Mouse (Mus musculus) heart, embryonic 13.5 days (tissue): ENCODE data around the gene Ctnnbl1. TPM values are rescaled to one million over a fixed set of nuclear protein-coding genes. Genes with fewer than 3 reads are reported as not detected.

Source experiments
- ATAC-seq: fragments of 200-750 bp; cut with Nextera tagmentation; 2 replicates; pipeline ENCODE4 v1.8.0; 2017; ENCODE audit warnings: moderate TSS enrichment; ENCODE audit not compliant: insufficient number of reproducible peaks, low FRiP score, low TSS enrichment; ENCODE audit errors: extremely low read depth
- H3K27ac ChIP-seq: fragments of 300-500 bp; sonication (generic); replicated peaks from 2 replicates; pipeline ENCODE4 v1.5.1; 2015; ENCODE audit warnings: moderate library complexity, mild to moderate bottlenecking, inconsistent platforms
- H3K27me3 ChIP-seq: fragments of 300-500 bp; sonication (generic); replicated peaks from 2 replicates; pipeline ENCODE4 v1.6.1; 2015; ENCODE audit warnings: mild to moderate bottlenecking, inconsistent platforms
- H3K36me3 ChIP-seq: fragments of 300-500 bp; sonication (generic); 2 replicates; pipeline ENCODE4 v1.6.1; 2015; ENCODE audit warnings: mild to moderate bottlenecking, inconsistent platforms
- H3K4me1 ChIP-seq: fragments of 300-500 bp; sonication (generic); 2 replicates; pipeline ENCODE4 v1.6.1; 2015; ENCODE audit warnings: inconsistent platforms
- H3K4me2 ChIP-seq: fragments of 300-500 bp; sonication (generic); 2 replicates; pipeline ENCODE4 v1.6.1; 2015; ENCODE audit warnings: inconsistent platforms, mild to moderate bottlenecking, moderate library complexity
- H3K4me3 ChIP-seq: fragments of 300-500 bp; sonication (generic); 2 replicates; pipeline ENCODE4 v1.5.1; 2015; ENCODE audit warnings: moderate library complexity, mild to moderate bottlenecking, inconsistent platforms
- H3K9ac ChIP-seq: fragments of 300-500 bp; sonication (generic); 2 replicates; pipeline ENCODE4 v1.6.1; 2015; ENCODE audit warnings: inconsistent platforms, mild to moderate bottlenecking, moderate library complexity
- H3K9me3 ChIP-seq: fragments of 300-500 bp; sonication (generic); 2 replicates; pipeline ENCODE4 v1.6.1; 2016; ENCODE audit warnings: inconsistent platforms
- WGBS: fragments of 180-500 bp; shearing (Covaris S2); methylation state at CpG from one replicate; pipeline ENCODE4 v1.1.7; 2015; ENCODE audit warnings: mixed read lengths; 5-methylcytosine and 5-hydroxymethylcytosine counted together
- polyA plus RNA-seq: library from polyadenylated mRNA; unstranded; fragments of >200 nt; fragmentation: Nextera tagmentation; extraction: Ambion mirVana; gene quantifications from 2 replicates; pipeline ENCODE4 v1.2.1, GENCODE M21; 2015

Gene Ctnnbl1
- polyA plus RNA-seq, 1 experiment from 2014 or later, result 31.5 TPM

DNA sequence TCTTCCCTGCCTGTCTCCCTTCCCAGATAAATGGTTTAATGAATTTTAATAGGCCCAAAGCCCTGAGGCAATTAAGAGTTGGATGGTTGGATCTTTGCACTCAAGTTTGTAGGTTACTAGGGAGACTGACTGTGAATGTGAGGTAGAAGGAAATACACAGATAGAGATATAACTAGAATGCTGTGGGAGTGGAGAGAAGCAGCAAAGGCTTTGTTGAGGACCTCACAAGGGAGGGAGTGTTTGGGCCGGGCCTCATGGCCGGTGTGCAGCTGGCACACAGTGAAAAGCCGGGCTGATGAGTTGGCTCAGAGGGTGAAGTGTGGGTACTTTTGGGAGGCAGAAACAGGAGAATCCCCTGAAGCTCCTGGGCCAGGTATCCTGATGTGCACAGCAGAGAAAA lies 43.8 kb downstream of the Ctnnbl1 start:
- Histone ChIP-seq H3K9me3 (no peaks in the 10 kb centered on the region), H3K4me1 (peaks cover 5% of the 10 kb centered on the region; the same call in 1 of the 2 replicates), H3K4me2 (no peak overlapping the region), H3K27ac (no peak overlapping the region), H3K4me3 (no peak overlapping the region), H3K36me3 (peaks cover 44% of the 10 kb centered on the region), H3K27me3 (no peaks in the 10 kb centered on the region), H3K9ac (no peak overlapping the region)
- WGBS, result 84% methylated on average over 3 of the region's 3 CpGs
- no peak for ATAC-seq

DNA sequence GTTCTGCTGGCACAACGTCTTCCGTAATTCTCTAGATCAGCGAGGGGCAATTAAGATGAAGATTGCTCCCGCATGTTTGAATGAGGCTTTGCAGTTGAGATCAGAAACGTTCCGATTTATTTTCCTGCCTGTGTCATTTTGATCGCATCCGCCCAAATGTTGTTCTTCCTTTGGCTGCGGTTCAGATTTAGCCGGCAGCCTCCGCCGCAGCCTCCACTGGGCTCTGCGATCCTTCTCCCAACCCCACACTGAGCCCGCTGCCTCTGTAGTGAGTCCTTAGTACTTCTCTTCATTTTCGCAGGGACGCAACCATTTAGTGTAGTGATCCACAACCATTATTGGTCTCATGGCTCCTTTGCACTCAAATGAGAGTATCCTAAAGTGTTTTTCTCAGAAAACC lies 46.0 kb downstream of the Ctnnbl1 start:
- Histone ChIP-seq H3K4me1 (peaks cover 15% of the 10 kb centered on the region), H3K9me3 (no peaks in the 10 kb centered on the region), H3K4me2 (no peak overlapping the region), H3K27me3 (no peaks in the 10 kb centered on the region), H3K27ac (no peak overlapping the region), H3K9ac (no peak overlapping the region), H3K36me3 (peaks cover 36% of the 10 kb centered on the region), H3K4me3 (no peak overlapping the region)
- no peak for ATAC-seq
- WGBS, result 91% methylated on average over 16 of the region's 16 CpGs

DNA sequence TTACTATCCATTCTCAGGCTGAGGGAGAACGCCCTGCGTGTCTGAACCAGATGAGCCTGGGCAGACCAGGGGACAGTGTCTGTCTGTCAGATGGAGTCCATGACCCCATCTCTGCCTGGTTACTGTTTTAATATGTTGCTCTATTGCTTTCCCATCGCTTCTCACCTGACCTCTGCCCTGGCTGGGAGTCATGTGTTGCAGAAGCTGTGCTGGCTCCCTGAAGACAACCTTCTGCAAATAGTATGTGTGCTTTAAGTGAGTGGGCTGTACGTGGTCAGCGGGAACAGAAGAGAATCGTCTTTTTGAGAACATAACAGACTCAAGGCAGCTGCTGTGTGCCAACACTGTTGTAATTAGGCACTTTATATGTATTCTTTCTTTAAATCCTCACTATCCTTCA lies 47.0 kb downstream of the Ctnnbl1 start:
- Histone ChIP-seq H3K4me3 (no peak overlapping the region), H3K9me3 (no peaks in the 10 kb centered on the region), H3K4me2 (no peak overlapping the region), H3K27me3 (no peaks in the 10 kb centered on the region), H3K36me3 (peaks cover 33% of the 10 kb centered on the region), H3K4me1 (peaks cover 23% of the 10 kb centered on the region), H3K27ac (no peak overlapping the region), H3K9ac (no peak overlapping the region)
- no peak for ATAC-seq
- 79% methylated on average over 6 of the region's 6 CpGs for WGBS

DNA sequence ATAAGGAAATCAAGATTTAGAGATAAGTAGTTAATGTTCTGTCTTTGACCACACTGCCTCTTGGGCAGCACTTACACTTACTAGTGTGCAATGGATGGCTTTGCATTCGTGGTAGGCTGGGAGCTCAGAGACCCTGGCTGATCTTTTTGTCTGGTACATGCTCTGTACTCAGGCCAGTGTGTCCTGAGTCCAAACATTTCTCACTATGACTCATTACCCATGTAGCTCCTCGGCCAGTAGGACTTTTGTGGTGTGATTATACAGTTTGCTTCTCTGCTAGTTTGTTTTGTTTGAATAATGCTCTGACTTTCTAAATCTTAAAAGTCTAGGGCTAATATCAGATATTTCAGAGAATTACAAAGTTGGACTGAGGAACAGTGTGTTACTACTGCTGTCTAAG lies 47.4 kb downstream of the Ctnnbl1 start:
- Histone ChIP-seq H3K4me2 (no peak overlapping the region), H3K4me1 (peaks cover 23% of the 10 kb centered on the region), H3K4me3 (no peak overlapping the region), H3K9ac (no peak overlapping the region), H3K27ac (no peak overlapping the region), H3K27me3 (no peaks in the 10 kb centered on the region), H3K36me3 (peaks cover 30% of the 10 kb centered on the region), H3K9me3 (no peaks in the 10 kb centered on the region)
- ATAC-seq, result no peak
- 61% methylated on average over 2 of the region's 2 CpGs for WGBS

DNA sequence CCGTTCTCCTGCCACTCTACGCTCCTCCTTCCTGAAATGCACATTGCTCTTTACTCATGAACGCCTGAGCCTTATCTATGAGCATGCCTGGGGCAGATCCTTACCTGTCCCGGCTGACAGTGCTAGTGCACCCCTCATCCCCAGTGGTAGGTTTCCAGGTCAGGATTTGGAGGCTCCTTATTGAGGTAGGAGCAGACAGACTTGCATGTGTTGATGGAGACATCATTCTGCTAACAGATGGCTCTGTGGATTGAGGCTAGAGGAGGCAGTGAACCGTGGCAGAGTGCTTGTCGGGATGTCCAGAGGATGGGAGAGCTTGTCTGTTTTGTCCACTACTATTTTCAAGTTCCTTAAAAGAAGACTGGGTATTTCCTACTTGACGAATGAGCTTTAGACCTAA lies 52.0 kb downstream of the Ctnnbl1 start:
- Histone ChIP-seq H3K4me1 (peaks cover 26% of the 10 kb centered on the region), H3K27me3 (no peaks in the 10 kb centered on the region), H3K4me3 (no peak overlapping the region), H3K4me2 (no peak overlapping the region), H3K9me3 (no peaks in the 10 kb centered on the region), H3K27ac (no peak overlapping the region), H3K36me3 (peaks cover 24% of the 10 kb centered on the region), H3K9ac (no peak overlapping the region)
- no peak for ATAC-seq
- 64% methylated on average over 7 of the region's 7 CpGs for WGBS

DNA sequence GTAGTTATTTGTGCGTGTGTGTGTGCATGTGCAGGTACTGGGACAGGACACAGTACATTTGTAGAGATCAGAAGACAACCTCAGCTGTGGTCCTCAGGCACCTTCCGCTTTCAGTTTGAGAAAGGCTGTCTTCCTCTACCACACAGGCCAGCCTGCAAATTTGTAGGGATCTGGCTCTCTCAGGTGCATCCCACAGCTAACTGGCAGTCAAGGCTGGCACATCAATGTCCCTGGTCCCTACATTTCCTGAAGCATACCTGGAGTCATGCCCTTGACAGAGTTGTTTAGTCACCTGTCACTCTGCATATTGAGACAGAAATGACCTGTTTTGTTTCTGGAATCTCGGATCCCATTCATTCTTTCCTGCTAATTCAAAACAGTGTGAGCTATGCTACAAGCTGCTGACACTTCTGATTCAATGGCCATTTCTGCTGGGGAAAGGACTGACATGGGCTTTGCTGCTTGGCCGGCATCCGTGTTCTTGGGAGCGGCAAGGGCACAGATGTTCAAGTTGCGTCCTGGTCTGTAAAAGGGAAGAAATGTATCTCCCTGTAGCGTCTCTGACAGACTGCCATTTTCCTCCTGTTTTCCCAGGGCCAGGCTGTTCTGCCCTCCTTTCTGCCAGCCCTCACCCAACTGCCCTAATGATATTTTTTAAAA lies 53.8 kb downstream of the Ctnnbl1 start:
- Histone ChIP-seq H3K27me3 (no peaks in the 10 kb centered on the region), H3K27ac (no peak overlapping the region), H3K36me3 (peaks cover 24% of the 10 kb centered on the region), H3K4me2 (no peak overlapping the region), H3K4me1 (peaks cover 23% of the 10 kb centered on the region), H3K4me3 (no peak overlapping the region), H3K9ac (no peak overlapping the region), H3K9me3 (no peaks in the 10 kb centered on the region)
- WGBS, result 87% methylated on average over 8 of the region's 8 CpGs
- ATAC-seq, result no peak

DNA sequence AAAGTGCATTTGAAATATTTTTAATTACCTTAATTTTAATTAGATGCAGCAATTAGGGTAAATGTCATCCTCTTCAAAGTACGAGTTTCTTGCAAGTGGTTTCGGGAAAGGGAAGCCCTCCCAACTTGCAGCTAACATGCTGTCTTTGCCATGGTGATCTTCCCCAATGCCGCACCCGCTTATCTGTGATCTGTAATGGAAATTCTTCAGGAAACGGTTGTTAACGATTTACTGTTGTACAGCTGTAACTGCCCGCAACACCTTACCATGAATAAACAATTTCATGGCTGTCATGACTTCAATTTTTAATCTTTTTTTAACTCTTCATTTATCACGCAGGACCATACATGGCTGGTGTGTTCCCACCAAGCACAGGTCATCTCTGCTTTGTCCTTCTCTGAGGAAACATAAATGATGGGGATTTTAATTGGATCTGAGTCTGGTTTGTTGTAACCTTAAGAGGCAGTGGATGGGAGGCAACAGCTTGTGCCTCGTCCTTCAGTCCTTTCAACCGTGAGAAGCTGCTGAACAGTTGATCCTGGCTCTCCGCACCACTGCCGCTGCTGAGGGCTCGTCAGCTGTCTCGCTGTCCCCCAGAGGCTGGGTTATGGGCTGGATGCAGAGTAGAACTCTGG lies 54.4 kb downstream of the Ctnnbl1 start:
- peaks cover 24% of the 10 kb centered on the region for H3K36me3 ChIP-seq
- no peak for ATAC-seq
- WGBS, result 79% methylated on average over 14 of the region's 14 CpGs
- H3K4me1 ChIP-seq, result peaks cover 23% of the 10 kb centered on the region
- H3K4me2 ChIP-seq, result no peak overlapping the region
- no peak overlapping the region for H3K4me3 ChIP-seq
- H3K27ac ChIP-seq, result no peak overlapping the region
- H3K27me3 ChIP-seq, result no peaks in the 10 kb centered on the region
- no peaks in the 10 kb centered on the region for H3K9me3 ChIP-seq
- H3K9ac ChIP-seq, result no peak overlapping the region

DNA sequence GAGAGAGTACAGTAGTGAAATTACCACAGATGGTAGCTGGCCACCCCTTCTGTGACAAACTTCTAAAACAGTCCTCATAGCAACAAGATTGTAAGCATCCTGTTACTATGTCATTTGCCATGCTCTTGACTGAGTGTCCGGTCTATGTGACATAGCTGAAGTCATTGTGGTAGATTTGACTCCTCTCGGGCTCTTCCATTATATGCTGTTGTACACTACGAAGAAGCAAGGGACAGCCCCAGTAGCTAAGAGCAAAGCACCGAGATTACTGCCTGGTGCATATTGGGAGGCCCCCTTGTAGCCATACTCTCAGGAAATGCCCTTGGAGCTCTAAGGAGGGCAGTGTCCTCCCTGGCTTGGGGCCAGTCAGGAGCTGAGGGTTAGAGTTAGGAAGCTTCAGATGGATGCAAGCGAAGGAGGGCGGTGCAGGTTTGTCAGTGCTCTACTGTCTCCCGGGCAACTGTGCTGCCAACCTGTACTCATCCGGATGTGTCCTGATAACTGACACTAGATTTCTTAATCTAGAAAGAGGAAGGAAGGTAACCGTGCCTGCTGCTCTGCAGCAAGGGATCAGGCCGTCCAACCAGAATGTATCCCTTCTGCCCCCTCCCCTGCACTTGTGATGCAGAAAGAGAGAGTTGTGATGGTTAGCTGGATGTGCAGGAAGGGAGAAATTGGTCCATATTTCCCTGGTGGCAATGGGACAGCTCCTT lies 55.8 kb downstream of the Ctnnbl1 start:
- H3K4me1 ChIP-seq, result peaks cover 15% of the 10 kb centered on the region
- no peak overlapping the region for H3K4me3 ChIP-seq
- ATAC-seq, result no peak
- H3K9me3 ChIP-seq, result no peaks in the 10 kb centered on the region
- H3K4me2 ChIP-seq, result no peak overlapping the region
- no peak overlapping the region for H3K27ac ChIP-seq
- no peak overlapping the region for H3K9ac ChIP-seq
- peaks cover 24% of the 10 kb centered on the region for H3K36me3 ChIP-seq
- no peaks in the 10 kb centered on the region for H3K27me3 ChIP-seq
- WGBS, result 79% methylated on average over 10 of the region's 10 CpGs

DNA sequence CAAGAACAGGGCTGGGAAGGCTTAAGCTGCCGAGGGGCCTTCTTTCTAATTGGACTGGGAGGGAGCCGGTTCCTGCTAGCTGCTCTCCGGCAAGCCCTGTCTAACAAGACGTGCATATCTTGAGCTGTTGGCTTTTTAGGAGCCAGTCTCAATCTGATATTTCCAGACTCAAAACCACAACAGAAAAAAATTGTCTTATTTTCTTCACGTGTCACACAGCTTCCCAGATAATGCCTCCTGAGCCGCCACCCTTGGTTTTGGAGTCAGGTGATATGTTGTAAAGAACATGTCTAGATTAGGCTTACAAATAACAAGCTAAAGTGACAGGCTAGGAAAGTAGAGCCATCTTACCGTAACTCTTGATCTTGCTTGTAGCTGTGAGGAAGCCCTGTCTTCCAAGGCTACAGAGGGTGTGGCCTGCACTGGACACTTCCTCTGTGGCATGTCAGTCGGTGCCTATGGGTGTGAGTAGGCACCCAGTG lies 56.7 kb downstream of the Ctnnbl1 start:
- no peaks in the 10 kb centered on the region for H3K27me3 ChIP-seq
- H3K4me1 ChIP-seq, result peaks cover 6% of the 10 kb centered on the region; the same call in 1 of the 2 replicates
- no peaks in the 10 kb centered on the region for H3K9me3 ChIP-seq
- no peak overlapping the region for H3K4me3 ChIP-seq
- WGBS, result 69% methylated on average over 8 of the region's 8 CpGs
- peaks cover 29% of the 10 kb centered on the region for H3K36me3 ChIP-seq
- H3K27ac ChIP-seq, result no peak overlapping the region
- no peak overlapping the region for H3K9ac ChIP-seq
- ATAC-seq, result no peak
- H3K4me2 ChIP-seq, result no peak overlapping the region

DNA sequence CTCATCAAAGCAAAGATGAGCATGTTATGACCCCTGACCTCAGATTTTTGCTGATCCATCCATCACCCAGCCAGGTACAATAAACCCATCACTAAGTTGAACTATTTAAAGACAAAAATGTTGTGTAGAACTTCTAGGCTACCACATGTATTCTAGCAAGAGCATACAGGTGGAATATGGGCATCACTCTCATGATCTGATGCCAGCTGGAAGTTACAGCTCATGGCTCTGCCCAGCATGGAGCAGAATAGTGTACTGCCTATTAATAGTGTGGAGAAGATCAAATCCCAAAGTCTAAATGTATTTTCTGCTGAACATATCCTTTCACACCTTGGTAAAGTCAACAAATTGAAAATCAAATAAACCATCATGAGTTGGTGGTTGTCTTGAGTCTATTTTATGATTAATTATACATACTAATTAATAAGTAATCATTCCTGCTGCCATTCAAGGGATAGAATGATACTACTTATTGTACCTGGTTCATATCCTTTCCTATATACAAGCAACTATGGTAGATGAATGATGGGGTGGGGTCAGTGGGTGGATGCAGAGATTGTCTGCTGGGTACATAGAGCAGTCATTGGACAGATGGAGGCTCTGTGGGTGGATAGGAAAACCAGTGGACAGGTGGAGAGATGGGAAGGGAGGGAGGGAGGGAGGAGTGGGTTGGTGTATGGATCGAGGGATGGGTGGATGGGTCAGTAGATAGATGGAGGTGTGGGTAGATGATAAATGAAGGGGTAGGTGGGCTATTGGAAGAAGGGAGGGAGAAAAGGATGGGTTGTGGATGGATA lies 58.6 kb downstream of the Ctnnbl1 start:
- Histone ChIP-seq H3K27me3 (no peaks in the 10 kb centered on the region), H3K4me3 (no peak overlapping the region), H3K4me2 (no peak overlapping the region), H3K9me3 (no peaks in the 10 kb centered on the region), H3K36me3 (peaks cover 25% of the 10 kb centered on the region), H3K4me1 (peaks cover 12% of the 10 kb centered on the region), H3K9ac (no peak overlapping the region), H3K27ac (no peak overlapping the region)
- WGBS, result 75% methylated on average over 1 of the region's 1 CpGs
- no peak for ATAC-seq

DNA sequence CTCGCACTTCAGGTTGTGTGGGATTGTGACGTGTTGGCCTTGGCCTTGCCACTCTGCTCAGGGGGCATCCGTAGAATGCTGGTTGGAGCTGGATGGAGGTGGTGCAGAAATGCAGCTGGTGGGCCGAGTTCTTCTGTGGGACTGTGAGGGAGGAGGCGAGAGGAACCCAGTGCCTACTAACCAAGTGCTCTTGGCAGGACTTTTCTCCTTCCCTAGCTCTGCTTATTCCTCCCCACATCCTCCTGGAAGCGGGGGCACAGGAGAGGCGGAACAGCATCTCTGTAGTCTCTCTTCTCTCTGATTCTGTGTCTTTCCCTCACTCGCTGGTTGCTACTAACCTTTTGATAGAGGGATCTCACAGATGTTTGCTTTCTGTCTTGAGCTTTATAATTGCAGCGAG lies 62.3 kb downstream of the Ctnnbl1 start:
- ATAC-seq, result no peak

More for the DNA sequence above, 62.3 kb downstream of the Ctnnbl1 start:
- peaks cover 16% of the 10 kb centered on the region for H3K36me3 ChIP-seq
- H3K27ac ChIP-seq, result no peak overlapping the region
- H3K9me3 ChIP-seq, result no peaks in the 10 kb centered on the region
- no peak overlapping the region for H3K4me3 ChIP-seq
- 90% methylated on average over 9 of the region's 9 CpGs for WGBS
- no peak overlapping the region for H3K4me2 ChIP-seq
- H3K4me1 ChIP-seq, result peaks cover 29% of the 10 kb centered on the region
- no peaks in the 10 kb centered on the region for H3K27me3 ChIP-seq
- H3K9ac ChIP-seq, result no peak overlapping the region
